Mouse (Mus musculus): ENCODE data around the gene Krtap1-5. TPM values are rescaled to one million over a fixed set of nuclear protein-coding genes. Genes with fewer than 3 reads are reported as not detected.

The Krtap1-5 gene
- polyA plus RNA-seq, 1 experiment from 2014 or later: not detected

DNA sequence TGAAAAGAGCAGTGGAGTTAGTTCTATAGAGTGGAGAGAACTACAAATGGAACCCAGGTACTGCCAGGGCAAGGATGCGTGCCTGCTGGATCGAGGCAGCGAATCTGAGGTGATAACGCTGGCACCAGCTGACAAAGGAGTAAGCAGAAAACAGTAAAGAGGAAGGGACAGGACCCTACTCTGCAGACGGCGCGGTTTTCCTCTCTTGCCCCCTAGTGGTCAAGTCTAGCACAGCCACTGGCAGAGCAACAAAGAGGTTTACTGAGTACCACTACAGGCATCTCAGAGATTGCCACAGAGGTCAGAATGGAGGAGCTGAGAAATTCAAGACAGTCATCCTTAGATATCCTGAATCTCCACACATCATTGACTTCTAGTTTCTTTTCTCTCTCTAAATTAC is 6.7 kb downstream of the Krtap1-5 start:
- Histone ChIP-seq H3K4me3 (peak overlapping the region; percentile 38), H3K36me3 (replicated peaks) (no peaks in the 10 kb centered on the region), H3K9me3 (no peaks in the 10 kb centered on the region), H3K4me1 (no peaks in the 10 kb centered on the region), H3K27me3 (replicated peaks; ENCODE audit: low read depth, poor library complexity, severe bottlenecking) (no peaks in the 10 kb centered on the region), H3K27ac (replicated peaks) (no peak overlapping the region)
- DNase-seq (ENCODE audit: low spot score): peak; percentile 84
- WGBS: 5% methylated on average over 7 of the region's 7 CpGs

DNA sequence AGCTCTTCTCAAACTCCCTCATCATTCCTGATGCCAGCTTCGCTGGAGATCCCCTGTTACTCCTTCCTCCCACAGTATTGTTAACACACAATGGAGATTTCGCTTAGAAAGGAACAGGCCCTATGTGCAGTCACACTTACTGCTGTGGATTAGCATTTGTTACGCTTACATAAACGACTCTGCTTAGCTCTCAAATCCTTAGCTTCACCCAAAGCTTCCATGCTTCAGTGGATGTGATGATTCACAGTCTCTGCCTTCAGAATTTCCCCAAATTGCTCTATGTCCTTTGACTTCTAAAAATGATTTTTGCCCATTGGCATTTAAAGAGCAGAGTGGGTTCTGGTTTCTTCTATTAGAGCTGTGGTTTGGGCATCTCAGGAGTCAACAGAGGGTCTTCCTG is 7.7 kb downstream of the Krtap1-5 start:
- Histone ChIP-seq H3K9me3 (no peaks in the 10 kb centered on the region), H3K27ac (replicated peaks) (no peak overlapping the region), H3K27me3 (replicated peaks; ENCODE audit: low read depth, poor library complexity, severe bottlenecking) (no peaks in the 10 kb centered on the region), H3K4me3 (no peak overlapping the region), H3K4me1 (no peaks in the 10 kb centered on the region), H3K36me3 (replicated peaks) (no peaks in the 10 kb centered on the region)
- WGBS: 63% methylated on average over 4 of the region's 4 CpGs
- DNase-seq (ENCODE audit: low spot score): no peak

DNA sequence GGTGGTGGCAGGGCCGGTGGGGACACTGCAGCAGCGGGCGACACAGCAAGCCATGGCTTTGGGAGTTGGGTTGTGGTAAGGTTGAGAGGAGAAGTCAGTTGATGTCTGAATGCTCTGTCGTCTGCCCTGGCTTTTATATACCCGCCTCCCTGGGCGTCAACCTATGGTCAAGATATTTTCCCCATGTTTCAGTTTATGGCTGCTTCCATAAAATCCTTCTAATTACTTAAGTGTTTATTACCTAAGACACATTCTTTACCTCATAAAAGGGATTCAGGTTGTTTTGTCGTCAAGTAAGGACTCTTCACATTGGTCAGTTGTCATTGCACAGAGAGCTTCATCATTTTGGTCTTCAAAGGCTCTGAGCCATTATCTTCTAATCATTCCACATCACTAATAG is 14.3 kb downstream of the Krtap1-5 start, which contains the start of gene Krtap3-1:
TSS of gene Krtap3-1 (minus strand) at position 101 of the 400 bp plus-strand sequence.
- no peaks in the 10 kb centered on the region for H3K4me1 ChIP-seq

DNA sequence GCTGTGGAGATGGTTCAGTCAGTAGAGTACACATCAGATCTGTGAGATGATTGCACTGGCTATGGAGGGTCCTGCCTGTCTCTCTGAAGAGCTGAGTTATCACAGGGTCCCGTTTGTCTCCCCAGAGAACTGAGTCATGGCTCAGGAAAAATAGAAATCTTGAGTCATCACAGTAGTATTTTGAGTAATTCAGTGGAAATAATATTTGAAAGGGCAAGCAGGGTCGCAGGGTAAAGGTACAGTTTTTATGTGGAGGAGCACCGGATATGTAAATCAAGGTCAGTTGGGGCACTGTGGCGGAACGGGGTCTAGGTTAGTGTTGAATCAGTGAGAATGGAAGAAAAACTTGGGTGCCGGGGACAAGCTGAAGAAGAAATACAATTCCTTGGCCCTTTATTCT is 18.2 kb downstream of the Krtap1-5 start:
- no peak overlapping the region for H3K4me3 ChIP-seq
- H3K27me3 ChIP-seq (replicated peaks; ENCODE audit: low read depth, poor library complexity, severe bottlenecking): no peaks in the 10 kb centered on the region
- DNase-seq (ENCODE audit: low spot score): no peak
- WGBS: 81% methylated on average over 6 of the region's 6 CpGs
- H3K4me1 ChIP-seq: no peaks in the 10 kb centered on the region
- H3K36me3 ChIP-seq (replicated peaks): no peaks in the 10 kb centered on the region
- H3K9me3 ChIP-seq: no peaks in the 10 kb centered on the region
- H3K27ac ChIP-seq (replicated peaks): no peak overlapping the region

More for the DNA sequence above, 14.3 kb downstream of the Krtap1-5 start, which contains the start of gene Krtap3-1:
- no peak for DNase-seq (ENCODE audit: low spot score)
- Histone ChIP-seq H3K27ac (replicated peaks) (no peak within 1 kb of the TSS), H3K4me3 (no peak within 1 kb of the TSS), H3K9me3 (no peaks in the 10 kb centered on the region), H3K27me3 (replicated peaks; ENCODE audit: low read depth, poor library complexity, severe bottlenecking) (no peaks in the 10 kb centered on the region), H3K36me3 (replicated peaks) (no peaks in the 10 kb centered on the region)
- WGBS: 93% methylated on average over 7 of the region's 7 CpGs

DNA sequence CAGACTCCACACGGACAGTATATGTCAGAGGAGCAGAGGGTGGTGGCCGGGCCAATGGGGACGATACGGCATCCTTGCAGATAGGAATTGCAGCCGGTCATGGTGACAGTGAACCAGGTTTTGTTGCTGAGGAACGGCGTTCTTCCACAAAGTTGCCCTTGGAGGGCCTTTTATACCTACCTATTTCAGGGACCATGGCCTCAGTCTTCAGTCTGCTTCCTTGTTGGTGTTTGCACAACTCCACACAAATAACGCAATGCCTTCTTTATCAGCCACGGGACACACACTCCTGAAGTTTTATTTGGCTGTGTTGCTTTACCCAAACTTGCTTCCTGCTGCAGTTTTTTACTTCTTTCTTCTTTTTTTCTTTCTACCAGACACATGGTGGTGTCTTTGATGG is 21.4 kb downstream of the Krtap1-5 start, which contains the start of gene Gm11939:
TSS of gene Gm11939 (minus strand) at position 101 of the 400 bp plus-strand sequence.
- Histone ChIP-seq H3K9me3 (no peaks in the 10 kb centered on the region), H3K36me3 (replicated peaks) (no peaks in the 10 kb centered on the region), H3K4me1 (no peaks in the 10 kb centered on the region), H3K27ac (replicated peaks) (no peak within 1 kb of the TSS), H3K27me3 (replicated peaks; ENCODE audit: low read depth, poor library complexity, severe bottlenecking) (no peaks in the 10 kb centered on the region), H3K4me3 (no peak within 1 kb of the TSS)
- DNase-seq (ENCODE audit: low spot score): no peak
- WGBS: 92% methylated on average over 9 of the region's 9 CpGs

DNA sequence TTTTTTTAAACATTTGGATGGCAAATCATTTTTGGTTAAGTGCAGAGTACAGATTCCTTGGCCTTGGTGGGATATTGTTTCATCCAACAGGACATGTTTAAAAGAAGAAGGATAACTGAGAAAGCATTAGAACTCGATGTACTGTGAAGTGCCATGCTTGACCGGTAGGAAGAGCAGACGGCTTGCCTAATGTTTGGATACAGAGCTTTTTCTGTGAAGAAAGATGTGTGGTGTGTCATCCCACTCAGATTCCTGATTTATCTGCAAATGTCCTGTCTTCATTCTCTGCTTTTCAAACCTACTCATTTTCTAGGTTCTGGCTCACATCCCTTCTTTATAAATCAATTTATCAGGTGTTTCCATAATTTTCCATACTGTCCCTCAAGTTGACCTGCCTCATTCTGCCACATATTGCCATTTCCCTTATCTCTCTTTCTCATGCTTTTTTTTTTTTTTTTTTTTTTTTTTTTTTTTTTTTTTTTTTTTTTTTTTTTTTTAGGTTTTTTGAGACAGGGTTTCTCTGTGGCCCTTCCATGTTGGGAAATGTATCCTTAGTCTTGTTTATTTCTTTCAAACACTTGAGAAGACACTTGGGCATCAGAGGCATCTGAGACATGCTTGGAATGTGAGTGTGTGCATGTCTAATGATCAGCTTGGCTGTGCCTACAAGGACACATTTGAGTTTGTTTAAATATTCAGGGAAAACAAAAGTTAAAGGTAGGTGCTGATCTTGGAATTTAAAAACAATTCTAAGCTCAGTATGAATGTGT is 22.7 kb downstream of the Krtap1-5 start:
- 84% methylated on average over 3 of the region's 3 CpGs for WGBS
- no peak overlapping the region for H3K4me3 ChIP-seq

DNA sequence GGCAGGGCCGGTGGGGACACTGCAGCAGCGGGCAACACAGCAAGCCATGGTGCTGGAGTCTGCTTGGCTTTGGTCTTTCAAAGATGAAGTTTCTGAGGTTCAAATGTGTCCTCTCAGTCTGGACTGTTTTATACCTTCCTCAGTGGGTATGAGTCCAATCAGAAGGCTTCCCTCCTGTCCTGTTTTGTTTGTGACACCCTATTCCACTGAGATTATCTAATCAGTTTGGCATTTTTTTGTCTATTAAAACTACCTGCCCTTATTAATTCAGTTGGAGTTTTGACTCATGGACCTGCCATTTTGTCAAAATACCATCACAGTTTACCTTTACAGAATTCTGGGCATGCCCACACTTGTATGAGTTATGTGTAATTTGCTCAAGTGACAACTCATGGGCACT is 24.1 kb downstream of the Krtap1-5 start, which contains the start of gene Krtap3-2:
TSS of gene Krtap3-2 (minus strand) at position 101 of the 400 bp plus-strand sequence.
- Histone ChIP-seq H3K9me3 (no peaks in the 10 kb centered on the region), H3K36me3 (replicated peaks) (no peaks in the 10 kb centered on the region), H3K4me3 (no peak within 1 kb of the TSS), H3K27me3 (replicated peaks; ENCODE audit: low read depth, poor library complexity, severe bottlenecking) (no peaks in the 10 kb centered on the region), H3K27ac (replicated peaks) (no peak within 1 kb of the TSS), H3K4me1 (no peaks in the 10 kb centered on the region)
- no peak for DNase-seq (ENCODE audit: low spot score)
- 82% methylated on average over 2 of the region's 2 CpGs for WGBS

More for the DNA sequence above, 22.7 kb downstream of the Krtap1-5 start:
- DNase-seq (ENCODE audit: low spot score): no peak
- H3K27ac ChIP-seq (replicated peaks): no peak overlapping the region
- no peaks in the 10 kb centered on the region for H3K4me1 ChIP-seq
- no peaks in the 10 kb centered on the region for H3K9me3 ChIP-seq
- no peaks in the 10 kb centered on the region for H3K36me3 ChIP-seq (replicated peaks)
- H3K27me3 ChIP-seq (replicated peaks; ENCODE audit: low read depth, poor library complexity, severe bottlenecking): no peaks in the 10 kb centered on the region

DNA sequence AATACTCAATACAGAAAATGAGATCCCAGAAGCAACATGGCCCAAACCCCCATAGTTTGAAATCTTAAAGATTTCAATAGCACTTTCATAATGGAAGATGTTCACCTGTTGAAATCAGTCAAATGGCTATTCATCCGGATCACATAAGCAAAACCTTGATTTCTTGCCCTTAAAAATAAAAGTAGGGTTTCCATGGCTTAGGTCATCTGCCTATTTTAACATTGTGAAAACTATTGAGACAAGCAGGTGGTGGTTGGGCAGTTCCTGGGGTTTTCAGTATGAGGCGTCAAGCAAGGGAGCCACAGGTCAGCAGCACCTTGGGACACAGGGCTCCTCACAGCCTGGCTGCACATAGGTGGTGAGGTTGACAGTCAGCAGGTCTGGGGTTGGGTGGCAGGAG is 24.6 kb downstream of the Krtap1-5 start:
- no peaks in the 10 kb centered on the region for H3K9me3 ChIP-seq
- H3K36me3 ChIP-seq (replicated peaks): no peaks in the 10 kb centered on the region
- WGBS: 89% methylated on average over 2 of the region's 2 CpGs
- no peak overlapping the region for H3K4me3 ChIP-seq
- H3K27ac ChIP-seq (replicated peaks): no peak overlapping the region
- H3K27me3 ChIP-seq (replicated peaks; ENCODE audit: low read depth, poor library complexity, severe bottlenecking): no peaks in the 10 kb centered on the region
- no peak for DNase-seq (ENCODE audit: low spot score)
- no peaks in the 10 kb centered on the region for H3K4me1 ChIP-seq

DNA sequence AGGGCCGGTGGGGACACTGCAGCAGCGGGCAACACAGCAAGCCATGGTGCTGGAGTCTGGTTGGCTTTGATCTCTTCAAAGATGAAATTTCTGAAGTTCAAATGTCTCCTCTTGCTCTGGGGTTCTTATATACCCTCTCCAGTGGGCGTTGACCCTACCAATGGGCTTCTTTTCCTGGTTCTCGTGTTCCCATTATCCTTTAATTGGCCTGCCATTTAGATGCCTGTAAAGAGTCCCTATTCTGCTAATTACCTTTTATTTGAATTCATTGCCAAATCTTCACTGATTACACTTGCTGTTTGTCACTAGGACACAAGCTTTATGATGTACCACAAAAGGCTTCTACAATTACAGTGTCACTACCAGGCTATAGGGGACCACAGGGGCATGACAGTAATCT is 30.1 kb downstream of the Krtap1-5 start, which contains the start of gene Krtap3-3:
TSS of gene Krtap3-3 (minus strand) at position 101 of the 400 bp plus-strand sequence.
- WGBS: 71% methylated on average over 4 of the region's 4 CpGs
- Histone ChIP-seq H3K4me3 (no peak within 1 kb of the TSS), H3K27ac (replicated peaks) (no peak within 1 kb of the TSS), H3K9me3 (no peaks in the 10 kb centered on the region), H3K36me3 (replicated peaks) (no peaks in the 10 kb centered on the region), H3K4me1 (no peaks in the 10 kb centered on the region), H3K27me3 (replicated peaks; ENCODE audit: low read depth, poor library complexity, severe bottlenecking) (no peaks in the 10 kb centered on the region)
- no peak for DNase-seq (ENCODE audit: low spot score)

DNA sequence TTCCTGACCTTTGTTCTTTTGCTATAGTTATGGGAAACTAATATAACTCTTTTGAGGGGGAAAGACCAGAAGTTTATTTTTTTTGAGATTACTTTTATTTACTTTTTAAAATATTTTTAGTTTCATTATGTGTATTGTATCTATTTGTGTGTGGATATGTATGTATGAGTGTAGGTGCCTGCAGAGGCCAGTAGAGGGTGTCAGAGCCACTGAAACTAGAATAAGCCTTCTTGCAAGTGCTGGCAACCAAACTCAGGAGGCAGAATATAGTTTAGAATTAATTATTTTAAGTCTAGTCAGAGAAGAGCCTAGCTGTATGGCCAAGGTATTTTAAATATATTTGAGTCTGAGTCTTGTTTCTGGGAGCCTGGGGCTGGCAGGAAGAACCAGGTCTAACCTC is 32.9 kb downstream of the Krtap1-5 start:
- Histone ChIP-seq H3K27me3 (replicated peaks; ENCODE audit: low read depth, poor library complexity, severe bottlenecking) (no peaks in the 10 kb centered on the region), H3K27ac (replicated peaks) (no peak overlapping the region), H3K36me3 (replicated peaks) (no peaks in the 10 kb centered on the region), H3K4me3 (no peak overlapping the region), H3K4me1 (no peaks in the 10 kb centered on the region), H3K9me3 (no peaks in the 10 kb centered on the region)
- DNase-seq (ENCODE audit: low spot score): no peak

DNA sequence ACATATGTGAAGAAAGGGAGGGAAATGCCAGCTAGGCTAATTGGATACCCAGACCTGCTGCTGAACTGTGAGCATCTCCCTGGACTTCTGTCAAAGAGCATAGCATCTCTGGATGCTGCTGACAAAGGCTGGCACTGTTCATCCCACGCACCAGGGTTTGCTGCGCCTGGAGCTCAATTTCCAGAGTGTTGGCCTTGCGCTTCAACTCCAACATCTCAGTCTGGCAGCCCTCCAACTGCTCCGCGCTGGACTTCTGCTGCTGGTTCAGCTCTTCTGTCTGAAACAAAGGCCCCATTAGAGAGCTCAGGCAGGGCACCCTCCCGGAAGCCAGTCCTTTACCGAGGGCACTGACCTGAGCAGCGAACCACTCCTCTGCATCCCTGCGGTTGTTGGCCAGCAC is 41.1 kb downstream of the Krtap1-5 start:
- no peaks in the 10 kb centered on the region for H3K27me3 ChIP-seq (replicated peaks; ENCODE audit: low read depth, poor library complexity, severe bottlenecking)
- H3K4me1 ChIP-seq: peaks cover 6% of the 10 kb centered on the region; the same call in 1 of the 2 replicates
- DNase-seq (ENCODE audit: low spot score): peak; percentile 16
- H3K4me3 ChIP-seq: no peak overlapping the region
- no peaks in the 10 kb centered on the region for H3K36me3 ChIP-seq (replicated peaks)
- WGBS: 53% methylated on average over 9 of the region's 9 CpGs
- no peaks in the 10 kb centered on the region for H3K9me3 ChIP-seq
- no peak overlapping the region for H3K27ac ChIP-seq (replicated peaks)

Measured in embryonic facial prominence, embryonic 10.5 days (tissue).